Mouse (Mus musculus): ENCODE results near the gene Ptpn12. TPM values are rescaled to one million over a fixed set of nuclear protein-coding genes. Genes with fewer than 3 reads are reported as not detected.

Gene Ptpn12
- total and polyA plus RNA-seq, 3 experiments, result 3.2 to 16.5 (median 12.7) TPM

DNA sequence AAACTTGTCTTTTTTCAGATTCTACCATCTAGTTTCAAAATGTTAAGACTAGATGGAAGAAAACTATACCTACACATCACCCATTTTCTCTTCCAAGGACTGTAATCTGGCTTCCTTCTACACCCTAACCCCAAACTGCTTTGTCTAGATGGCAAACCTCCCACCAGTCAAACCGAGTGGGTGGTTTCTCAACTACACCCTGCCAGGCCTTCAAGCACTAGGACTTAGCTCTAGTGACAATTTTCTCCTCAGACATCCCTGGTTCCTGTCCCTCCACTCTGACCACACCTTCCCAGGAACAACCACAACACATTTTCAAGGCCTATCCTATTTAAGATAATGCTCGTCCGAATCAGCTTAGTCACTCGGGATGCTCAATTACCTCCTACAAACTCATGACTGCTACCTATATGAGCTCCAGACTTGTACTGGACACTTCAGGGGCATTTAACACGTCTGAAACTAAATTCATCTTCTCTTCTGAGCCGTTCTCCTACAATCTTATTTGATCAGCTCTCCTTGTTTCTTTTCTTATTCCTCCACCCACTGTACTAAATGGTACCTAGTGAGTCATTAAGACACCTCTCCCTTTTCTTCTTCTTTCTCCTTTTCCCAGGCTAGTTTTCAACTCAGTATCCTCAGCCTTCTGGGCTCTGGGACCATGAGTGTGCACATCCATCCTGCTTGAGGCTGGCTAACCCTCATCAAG lies 5.5 kb downstream of the Ptpn12 start:
- Histone ChIP-seq H3K9me3 (replicated peaks; ENCODE audit: low read length) (no peaks in the 10 kb centered on the region), H3K9ac (ENCODE audit: insufficient read depth, low read depth) (no peak overlapping the region), H3K27me3 (replicated peaks) (no peaks in the 10 kb centered on the region), H3K36me3 (replicated peaks in 1 of 2; ENCODE audit: control insufficient read depth in 1 of 2, insufficient read depth in 1 of 2, low read length in 1 of 2) (no peaks in the 10 kb centered on the region), H3K27ac (ENCODE audit: insufficient read depth, low read depth) (no peak overlapping the region), H3K4me3 (replicated peaks in 1 of 3; ENCODE audit: low read depth in 2 of 3, low read length in 2 of 3, poor library complexity in 1 of 3) (no peak overlapping the region), H3K79me2 (replicated peaks; ENCODE audit: control insufficient read depth, extremely low read depth, insufficient read depth, poor library complexity, severe bottlenecking) (peaks cover 19% of the 10 kb centered on the region), H3K4me2 (ENCODE audit: insufficient read depth, low read depth, poor library complexity, severe bottlenecking) (no peak overlapping the region), H3K4me1 (ENCODE audit: control insufficient read depth in 1 of 2, insufficient read depth in 2 of 2) (peaks cover 0 to 21% of the 10 kb centered on the region in 2 experiments; a peak in 2 of 4 replicates)
- dilution Hi-C loops (cut with MboI; ENCODE audit: extremely low pct_ligation_motif_present, extremely low pct_unique_long_range_greater_than_20kb, low sequenced_read_pairs), result no loop called here
- TF ChIP-seq HCFC1 (IDR thresholded peaks at IDR 0.05; ENCODE audit: low read depth, low read length), result no peak
- TF ChIP-seq RCOR1 (conservative IDR thresholded peaks at IDR 0.05; ENCODE audit: low read depth, low read length), result no peak
- no peak for TF ChIP-seq POLR2AphosphoS2 (IDR thresholded peaks at IDR 0.05; ENCODE audit: low read depth, low read length)
- TF ChIP-seq MEF2A (IDR thresholded peaks at IDR 0.05; ENCODE audit: borderline replicate concordance, low read depth, low read length), result no peak
- in situ Hi-C loops (cut with MboI; ENCODE audit: low pct_ligation_motif_present, low pct_unique_long_range_greater_than_20kb, low sequenced_read_pairs), result no loop called here
- no peak for DNase-seq (ENCODE audit: extremely low read depth)

DNA sequence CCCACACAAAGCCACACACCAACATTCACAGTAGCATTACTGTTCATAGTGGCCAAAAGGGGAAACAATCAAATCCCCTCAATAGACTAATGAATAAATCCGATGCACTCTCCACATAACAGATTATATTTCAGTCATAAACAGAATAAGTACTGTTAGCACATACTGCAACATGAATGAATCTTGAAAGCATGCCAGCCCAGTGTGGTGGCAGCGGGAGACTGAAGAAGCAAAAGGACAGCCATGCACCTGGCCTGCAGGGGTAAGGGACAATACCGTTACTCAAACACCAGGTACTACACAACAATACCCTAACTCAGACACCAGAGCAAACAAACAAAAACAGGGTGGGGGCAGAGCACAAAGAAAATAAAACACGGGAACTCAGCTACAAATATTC lies 6.7 kb downstream of the Ptpn12 start:
- no peak for DNase-seq (ENCODE audit: extremely low read depth)
- no peaks in the 10 kb centered on the region for H3K36me3 ChIP-seq (replicated peaks in 1 of 2; ENCODE audit: control insufficient read depth in 1 of 2, insufficient read depth in 1 of 2, low read length in 1 of 2)
- no peak for TF ChIP-seq NELFE (IDR thresholded peaks at IDR 0.05; ENCODE audit: low read depth, low read length)
- TF ChIP-seq UBTF (IDR thresholded peaks at IDR 0.05; ENCODE audit: low read depth, low read length), result no peak
- no peak for TF ChIP-seq JUND (conservative IDR thresholded peaks at IDR 0.05; ENCODE audit: low read depth, low read length)
- no peak for TF ChIP-seq MAX (IDR thresholded peaks at IDR 0.05; ENCODE audit: low read length)
- no peak for TF ChIP-seq RAD21 (IDR thresholded peaks at IDR 0.05; ENCODE audit: low read depth, low read length)
- TF ChIP-seq TBP (conservative IDR thresholded peaks at IDR 0.05; ENCODE audit: low read depth, low read length), result no peak
- peaks cover 0 to 14% of the 10 kb centered on the region in 2 experiments; a peak in 2 of 4 replicates for H3K4me1 ChIP-seq (ENCODE audit: control insufficient read depth in 1 of 2, insufficient read depth in 2 of 2)
- in situ Hi-C loops (cut with MboI; ENCODE audit: low pct_ligation_motif_present, low pct_unique_long_range_greater_than_20kb, low sequenced_read_pairs) (loop anchor here (25.0 kb wide), 1 partner anchor 363 kb away; the partner anchor contains the start of genes Ccdc146 and Fam185a), dilution Hi-C loops (cut with MboI; ENCODE audit: extremely low pct_ligation_motif_present, extremely low pct_unique_long_range_greater_than_20kb, low sequenced_read_pairs) (no loop called here)
- peaks cover 15% of the 10 kb centered on the region for H3K79me2 ChIP-seq (replicated peaks; ENCODE audit: control insufficient read depth, extremely low read depth, insufficient read depth, poor library complexity, severe bottlenecking)
- H3K9me3 ChIP-seq (replicated peaks; ENCODE audit: low read length), result no peaks in the 10 kb centered on the region
- no peak overlapping the region for H3K4me3 ChIP-seq (replicated peaks in 1 of 3; ENCODE audit: low read depth in 2 of 3, low read length in 2 of 3, poor library complexity in 1 of 3)
- H3K27me3 ChIP-seq (replicated peaks), result no peaks in the 10 kb centered on the region
- H3K27ac ChIP-seq (ENCODE audit: insufficient read depth, low read depth), result no peak overlapping the region
- H3K4me2 ChIP-seq (ENCODE audit: insufficient read depth, low read depth, poor library complexity, severe bottlenecking), result no peak overlapping the region
- no peak overlapping the region for H3K9ac ChIP-seq (ENCODE audit: insufficient read depth, low read depth)

- H3K79me2 ChIP-seq (replicated peaks; ENCODE audit: control insufficient read depth, extremely low read depth, insufficient read depth, poor library complexity, severe bottlenecking), result peaks cover 12% of the 10 kb centered on the region; the same call in 1 of the 2 replicates
- H3K4me1 ChIP-seq (ENCODE audit: control insufficient read depth in 1 of 2, insufficient read depth in 2 of 2), result peaks cover 0 to 18% of the 10 kb centered on the region in 2 experiments; a peak in 1 of 4 replicates
- in situ Hi-C loops (cut with MboI; ENCODE audit: low pct_ligation_motif_present, low pct_unique_long_range_greater_than_20kb, low sequenced_read_pairs), result loop anchor here (25.0 kb wide), 1 partner anchor 365 kb away; the partner anchor contains the start of genes Ccdc146 and Fam185a
- no peak overlapping the region for H3K27ac ChIP-seq (ENCODE audit: insufficient read depth, low read depth)
- no peak for DNase-seq (ENCODE audit: extremely low read depth)
- H3K9me3 ChIP-seq (replicated peaks; ENCODE audit: low read length), result no peaks in the 10 kb centered on the region
- H3K4me3 ChIP-seq (replicated peaks in 1 of 3; ENCODE audit: low read depth in 2 of 3, low read length in 2 of 3, poor library complexity in 1 of 3), result no peak overlapping the region
- no peaks in the 10 kb centered on the region for H3K36me3 ChIP-seq (replicated peaks in 1 of 2; ENCODE audit: control insufficient read depth in 1 of 2, insufficient read depth in 1 of 2, low read length in 1 of 2)
- H3K27me3 ChIP-seq (replicated peaks), result no peaks in the 10 kb centered on the region
- H3K4me2 ChIP-seq (ENCODE audit: insufficient read depth, low read depth, poor library complexity, severe bottlenecking), result no peak overlapping the region
- H3K9ac ChIP-seq (ENCODE audit: insufficient read depth, low read depth), result no peak overlapping the region
- dilution Hi-C loops (cut with MboI; ENCODE audit: extremely low pct_ligation_motif_present, extremely low pct_unique_long_range_greater_than_20kb, low sequenced_read_pairs), result no loop called here
- no peak for TF ChIP-seq ELF1 (IDR thresholded peaks at IDR 0.05; ENCODE audit: low read depth, low read length)
- TF ChIP-seq CHD2 (IDR thresholded peaks at IDR 0.05; ENCODE audit: low read length), result no peak
- no peak for TF ChIP-seq JUN (IDR thresholded peaks at IDR 0.05; ENCODE audit: insufficient read depth, low read depth, low read length)
- no peak for TF ChIP-seq POLR2A (IDR thresholded peaks at IDR 0.05; ENCODE audit: low read depth, low read length)
- TF ChIP-seq IRF4 (IDR thresholded peaks at IDR 0.05; ENCODE audit: low read depth, low read length), result no peak
- TF ChIP-seq BHLHE40 (IDR thresholded peaks at IDR 0.05; ENCODE audit: low read depth, low read length), result no peak
- no peak for TF ChIP-seq USF1 (IDR thresholded peaks at IDR 0.05; ENCODE audit: low read depth, low read length)
- no peak for TF ChIP-seq ZKSCAN1 (IDR thresholded peaks at IDR 0.05; ENCODE audit: borderline replicate concordance, low read depth, low read length)
- TF ChIP-seq NELFE (IDR thresholded peaks at IDR 0.05; ENCODE audit: low read depth, low read length), result no peak
- TF ChIP-seq EP300 (IDR thresholded peaks at IDR 0.05; ENCODE audit: low read length), result no peak
- no peak for TF ChIP-seq USF2 (conservative IDR thresholded peaks at IDR 0.05; ENCODE audit: low read depth, low read length)
- TF ChIP-seq ZNF384 (IDR thresholded peaks at IDR 0.05; ENCODE audit: low read depth, low read length), result no peak
- no peak for TF ChIP-seq SMC3 (IDR thresholded peaks at IDR 0.05; ENCODE audit: low read depth, low read length)
- no peak for TF ChIP-seq KAT2A (IDR thresholded peaks at IDR 0.05; ENCODE audit: insufficient replicate concordance, low read length)
- no peak for TF ChIP-seq RCOR1 (conservative IDR thresholded peaks at IDR 0.05; ENCODE audit: low read depth, low read length)
- no peak for TF ChIP-seq UBTF (IDR thresholded peaks at IDR 0.05; ENCODE audit: low read depth, low read length)
- TF ChIP-seq ETS1 (conservative IDR thresholded peaks at IDR 0.05; ENCODE audit: low read depth, low read length), result no peak
- no peak for TF ChIP-seq MAZ (IDR thresholded peaks at IDR 0.05; ENCODE audit: low read depth, low read length)
These were observed 8.6 kb downstream of the Ptpn12 start for GRCm38 (mm10) chr5:21047114-21047513.
